Mouse (Mus musculus): ENCODE data around the gene Kif2c.

Kif2c gene

DNA sequence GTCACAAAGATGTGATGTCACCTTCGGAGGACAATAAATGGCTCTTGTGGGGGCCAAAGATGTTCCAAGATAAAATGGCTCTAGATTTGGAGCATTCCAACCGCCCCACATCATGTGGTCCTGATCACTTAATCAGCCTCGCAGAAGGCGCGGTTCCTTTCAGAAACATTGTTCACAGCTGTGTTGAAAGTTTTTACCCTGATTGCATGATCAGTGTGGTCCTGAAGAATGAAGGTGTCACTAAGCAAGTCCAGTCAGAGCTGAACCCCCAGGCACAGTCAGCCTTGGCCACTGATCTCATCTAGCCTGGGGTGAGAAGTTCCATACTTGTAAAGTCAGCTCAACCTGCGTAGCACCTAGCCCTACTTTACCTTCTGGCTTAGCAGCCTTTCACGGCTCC is 64.5 kb downstream of the Kif2c start:
- no peak for DNase-seq (ENCODE audit: low spot score)

DNA sequence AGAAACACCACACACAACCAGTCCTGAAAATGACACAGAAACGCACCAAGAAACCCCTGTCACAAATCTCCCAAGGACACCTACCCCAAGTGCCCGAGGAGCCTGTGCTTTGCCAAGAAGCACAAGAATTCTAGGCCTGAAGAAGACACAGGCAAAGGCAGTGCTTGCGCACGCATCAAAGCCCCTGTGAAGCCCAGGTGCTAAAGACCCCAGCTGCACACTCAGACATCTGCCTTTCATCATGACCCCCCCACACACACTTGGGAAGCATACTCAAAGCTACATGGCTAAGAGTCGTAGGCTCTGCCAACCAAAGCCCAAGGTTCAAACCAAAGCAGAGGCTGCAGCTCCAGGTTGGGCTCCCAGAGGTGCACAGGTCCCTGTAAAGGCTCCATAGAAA is 66.8 kb downstream of the Kif2c start:
- DNase-seq (ENCODE audit: low spot score), result no peak

DNA sequence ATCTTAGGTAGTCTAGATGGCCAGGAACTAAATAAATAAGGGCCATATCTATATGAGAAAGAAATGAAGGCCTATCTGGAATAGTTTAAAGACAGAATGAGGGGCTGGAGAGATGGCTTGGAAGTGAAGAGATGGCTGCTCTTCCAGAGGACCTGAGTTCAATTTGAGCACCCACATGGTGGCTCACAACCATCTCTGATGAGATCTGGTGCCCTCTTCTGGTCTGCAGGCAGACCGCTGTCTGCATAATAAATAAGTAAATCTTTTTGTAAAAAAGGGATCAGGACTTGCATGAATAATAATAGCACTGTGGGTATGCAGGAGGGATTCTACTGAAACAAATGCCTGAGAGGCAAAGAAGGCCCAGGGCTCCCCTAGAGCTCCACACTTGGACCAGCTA is 69.2 kb downstream of the Kif2c start:
- DNase-seq (ENCODE audit: low spot score), result no peak

DNA sequence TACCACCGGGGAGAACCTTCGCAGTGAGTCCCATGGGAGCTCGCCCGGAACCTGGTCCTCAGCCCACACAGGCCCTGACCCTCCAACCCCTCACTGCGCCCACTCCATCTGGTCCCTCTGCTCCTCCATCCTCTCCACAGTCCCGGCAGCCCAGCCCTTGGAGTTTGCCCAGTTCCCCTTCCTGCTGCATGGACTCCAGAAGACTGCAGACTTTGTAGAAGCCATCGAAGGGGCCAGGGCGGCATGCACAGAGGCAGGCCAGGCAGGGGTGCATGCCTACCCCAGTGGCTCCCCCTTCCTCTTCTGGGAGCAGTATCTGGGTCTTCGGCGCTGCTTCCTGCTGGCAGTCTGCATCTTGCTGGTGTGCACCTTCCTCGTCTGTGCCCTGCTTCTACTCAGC is 71.5 kb downstream of the Kif2c start:
- DNase-seq (ENCODE audit: low spot score), result no peak

DNA sequence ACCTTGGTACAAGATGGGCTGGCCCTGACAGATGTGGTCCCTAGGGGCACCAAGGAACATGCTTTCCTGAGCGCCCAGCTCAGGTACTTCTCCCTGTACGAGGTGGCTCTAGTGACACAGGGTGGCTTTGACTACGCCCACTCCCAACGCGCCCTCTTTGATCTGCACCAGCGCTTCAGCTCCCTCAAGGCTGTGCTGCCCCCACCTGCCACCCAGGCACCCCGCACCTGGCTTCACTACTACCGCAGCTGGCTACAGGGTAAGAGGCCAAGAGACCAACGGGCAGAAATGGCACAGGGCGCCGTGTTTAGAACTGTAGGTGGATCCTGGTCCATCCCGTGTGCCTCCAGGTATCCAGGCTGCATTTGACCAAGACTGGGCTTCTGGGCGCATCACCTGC is 72.2 kb downstream of the Kif2c start:
- DNase-seq (ENCODE audit: low spot score), result no peak

Measured in retina, embryonic 14.5 days (tissue).